Mouse (Mus musculus): ENCODE results near the gene Rae1.

Gene Rae1

DNA sequence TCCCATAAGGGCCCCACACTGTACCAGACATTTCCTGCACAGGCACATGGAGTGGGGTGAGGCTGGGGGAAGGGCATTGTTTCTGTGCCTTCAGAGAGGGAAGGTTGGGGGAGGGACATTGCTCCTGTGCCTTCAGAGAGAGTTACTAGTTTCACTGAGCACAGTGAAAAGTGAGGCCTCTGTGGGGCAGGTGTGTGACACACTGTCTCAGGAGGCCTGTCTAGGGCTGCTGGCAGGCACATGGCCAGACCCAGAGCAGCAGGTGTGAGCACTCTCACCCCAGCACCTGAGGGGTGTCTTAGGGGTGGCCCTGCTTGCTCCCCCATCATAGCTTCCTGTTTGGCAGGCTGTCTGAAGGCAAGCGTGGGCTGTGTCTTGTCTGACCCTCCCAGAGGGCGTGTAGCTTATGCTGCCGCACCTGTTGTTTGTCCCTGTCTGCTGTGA, 26.8 kb downstream of the Rae1 start:
- DNase-seq (ENCODE audit: low read depth, low spot score): no peak

- no peak for DNase-seq (ENCODE audit: low read depth, low spot score)
Observed at GRCm38 (mm10) chr2:173027169-173027823, 27.4 kb downstream of the Rae1 start.

- no peak for DNase-seq (ENCODE audit: low read depth, low spot score)
Observed at GRCm38 (mm10) chr2:173027824-173028495, 28.0 kb downstream of the Rae1 start.

DNA sequence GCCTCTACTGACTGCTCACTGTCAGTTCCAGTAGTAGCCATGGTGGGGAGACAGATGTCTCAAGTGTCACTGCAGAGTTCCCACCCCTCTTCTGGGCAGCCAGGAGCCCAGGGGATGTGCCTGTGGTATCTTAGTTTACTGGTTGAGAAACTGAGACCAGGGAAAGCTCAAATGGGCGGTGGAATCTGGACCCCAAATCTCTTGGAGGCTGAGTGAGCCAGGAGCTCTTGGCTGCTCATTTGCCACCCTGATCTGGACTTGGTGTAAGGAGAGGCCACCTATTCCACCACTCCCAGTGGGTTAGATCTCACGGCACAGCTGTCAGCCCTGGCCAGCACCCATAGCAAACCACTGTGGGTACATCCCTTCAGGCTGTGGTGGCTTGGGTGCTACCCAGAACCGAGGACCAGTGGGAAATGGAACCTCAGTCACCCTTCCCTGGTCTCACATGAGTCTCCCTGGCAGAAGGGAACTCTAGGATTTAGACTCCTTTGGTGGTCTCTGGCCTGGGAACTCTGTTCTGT, 28.7 kb downstream of the Rae1 start:
- no peak for DNase-seq (ENCODE audit: low read depth, low spot score)

GRCm38 (mm10) chr2:173030591-173031338, 30.8 kb downstream of the Rae1 start:
- no peak for DNase-seq (ENCODE audit: low read depth, low spot score)

GRCm38 (mm10) chr2:173033531-173033930, 33.6 kb downstream of the Rae1 start:
- DNase-seq (ENCODE audit: low read depth, low spot score): no peak

GRCm38 (mm10) chr2:173034998-173035397, 35.1 kb downstream of the Rae1 start:
- no peak for DNase-seq (ENCODE audit: low read depth, low spot score)

DNA sequence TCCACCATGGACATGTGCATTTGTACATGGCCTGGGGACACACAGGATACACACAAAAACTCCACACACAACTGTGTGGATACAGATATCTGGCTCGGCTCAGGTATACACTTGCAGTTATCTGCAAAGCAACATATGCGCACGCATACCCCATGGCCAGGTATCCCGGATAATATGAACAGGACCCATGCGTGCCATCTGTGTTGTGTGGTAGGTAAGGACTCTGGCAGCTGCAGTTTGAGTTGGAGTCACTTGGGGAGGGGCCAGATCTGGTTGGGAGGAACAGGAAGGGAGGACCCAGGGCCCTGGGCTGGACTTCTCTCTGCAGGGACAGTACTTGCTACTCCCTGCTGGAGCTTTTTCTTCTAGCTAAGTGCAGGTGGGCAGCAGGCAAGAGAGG, 35.7 kb downstream of the Rae1 start:
- no peak for DNase-seq (ENCODE audit: low read depth, low spot score)

DNA sequence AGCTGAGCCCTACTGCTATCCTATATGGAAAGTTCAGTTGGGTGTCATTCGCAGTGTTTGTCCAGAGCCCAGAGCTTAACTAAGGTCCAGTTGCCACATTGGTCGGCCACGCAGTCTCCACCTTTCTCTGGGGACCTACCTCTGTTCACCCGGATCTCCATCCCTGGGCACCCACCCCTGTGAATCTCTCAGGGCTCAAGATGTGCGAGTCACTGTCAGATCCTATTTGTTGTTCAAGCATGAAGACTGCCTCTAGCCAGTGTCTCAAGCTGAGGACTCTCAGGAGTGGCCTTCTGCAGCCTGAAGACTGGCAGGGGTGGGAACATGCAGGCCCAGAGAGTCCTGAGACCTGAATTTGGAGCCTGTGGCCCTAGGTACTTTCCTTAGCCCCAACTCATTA, 36.1 kb downstream of the Rae1 start:
- DNase-seq (ENCODE audit: low read depth, low spot score): no peak

DNA sequence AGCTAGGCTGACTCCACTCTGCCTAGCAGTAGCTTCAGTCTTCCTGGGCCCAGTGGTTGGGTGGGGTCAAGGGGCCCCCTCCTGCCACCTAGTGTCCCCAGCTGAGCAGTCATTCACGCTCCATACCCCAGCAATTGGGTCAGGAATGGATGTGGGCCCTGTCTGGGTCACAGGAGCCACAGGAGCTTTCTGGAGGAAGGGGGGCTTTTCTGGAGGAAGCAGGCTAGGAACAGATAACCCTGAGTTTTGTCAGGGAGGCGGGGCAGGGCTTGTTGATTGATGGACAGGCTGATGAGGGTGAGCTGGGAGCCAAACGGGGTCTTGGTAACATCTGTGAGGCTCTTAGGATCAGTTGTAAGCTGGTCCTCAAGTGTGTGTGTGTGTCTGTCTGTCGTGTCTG, 36.7 kb downstream of the Rae1 start:
- DNase-seq (ENCODE audit: low read depth, low spot score): no peak

- DNase-seq (ENCODE audit: low read depth, low spot score): no peak
Observed at GRCm38 (mm10) chr2:173037347-173037746, 37.4 kb downstream of the Rae1 start.

DNA sequence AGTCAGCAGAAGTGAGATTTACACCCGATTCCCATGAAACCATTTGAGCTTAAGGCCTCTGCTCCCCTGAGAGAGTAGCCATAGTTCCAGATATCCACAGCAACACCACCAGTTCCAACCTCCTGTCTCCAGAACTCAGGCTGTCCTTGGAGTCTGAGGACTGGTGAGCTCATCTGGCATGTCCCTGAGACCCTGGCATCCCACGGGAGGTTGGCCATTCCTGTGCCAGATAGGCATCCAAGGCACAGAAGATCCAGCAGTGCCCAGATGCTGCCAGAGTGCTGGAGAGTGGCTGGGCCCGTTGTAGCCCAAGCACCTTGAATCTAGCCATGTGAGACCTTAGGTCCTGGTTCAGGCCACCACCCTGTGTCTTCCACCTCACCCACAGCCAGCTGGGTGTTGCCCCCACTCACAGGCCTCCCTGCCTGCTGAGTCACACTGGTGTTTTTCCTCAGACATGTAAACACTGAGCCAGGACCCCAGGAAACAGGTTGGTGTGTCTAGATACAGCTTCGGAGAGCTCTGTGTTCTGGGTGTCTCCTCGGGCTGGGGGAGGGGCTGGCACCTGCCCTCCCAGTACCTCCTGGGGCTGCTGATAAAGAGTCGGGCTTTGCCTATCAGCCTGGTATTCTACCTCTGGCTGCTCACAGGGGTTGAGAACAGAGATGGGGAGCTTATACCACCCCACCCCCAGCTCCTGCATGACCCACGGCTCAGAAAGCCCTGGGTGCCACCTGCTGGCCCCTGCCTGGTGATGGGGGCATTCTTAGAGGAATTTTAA, 38.1 kb downstream of the Rae1 start:
- no peak for DNase-seq (ENCODE audit: low read depth, low spot score)

GRCm38 (mm10) chr2:173039041-173039440, 39.1 kb downstream of the Rae1 start:
- no peak for DNase-seq (ENCODE audit: low read depth, low spot score)

- DNase-seq (ENCODE audit: low read depth, low spot score): no peak
Observed at GRCm38 (mm10) chr2:173040803-173041202, 40.9 kb downstream of the Rae1 start.

DNA sequence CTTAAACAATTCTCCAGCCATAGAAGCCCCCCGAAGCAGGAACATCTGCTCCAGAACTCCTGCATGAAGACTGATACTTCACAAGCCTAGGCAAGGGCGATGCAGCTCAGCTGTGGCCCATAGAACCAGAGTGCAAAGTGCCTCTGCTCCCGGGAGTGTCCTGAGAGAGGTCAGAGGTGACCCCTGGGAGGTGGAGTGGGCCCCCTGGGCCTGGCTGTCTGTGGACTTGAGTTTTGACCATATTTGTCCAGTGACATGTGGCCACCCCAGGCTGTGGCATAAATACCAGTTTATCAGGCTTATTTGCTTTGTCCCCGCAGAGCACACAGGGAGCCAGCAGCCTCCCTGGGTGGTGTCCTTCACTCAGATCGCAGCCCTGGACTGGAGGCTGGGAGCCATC, 41.3 kb downstream of the Rae1 start:
- DNase-seq (ENCODE audit: low read depth, low spot score): no peak

DNA sequence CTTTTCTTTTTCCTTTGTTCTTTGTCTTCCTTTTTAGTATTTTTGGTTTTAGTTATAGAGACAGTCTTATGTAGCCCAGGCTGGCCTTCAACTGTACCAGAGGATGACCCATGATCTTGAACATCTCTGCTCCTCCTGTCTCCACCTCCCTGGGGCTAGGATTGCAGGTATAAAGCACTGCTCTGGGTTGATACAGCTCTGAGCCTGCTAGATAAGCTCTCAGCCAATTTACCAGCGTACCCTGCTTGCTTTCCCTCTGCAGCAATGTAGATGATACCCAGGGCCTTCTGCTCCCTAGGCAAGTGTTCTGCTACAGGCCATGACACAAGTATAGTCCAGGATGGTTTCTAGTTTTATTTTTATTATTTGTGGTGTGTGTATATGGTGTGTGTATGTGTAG, 42.0 kb downstream of the Rae1 start:
- DNase-seq (ENCODE audit: low read depth, low spot score): no peak

DNA sequence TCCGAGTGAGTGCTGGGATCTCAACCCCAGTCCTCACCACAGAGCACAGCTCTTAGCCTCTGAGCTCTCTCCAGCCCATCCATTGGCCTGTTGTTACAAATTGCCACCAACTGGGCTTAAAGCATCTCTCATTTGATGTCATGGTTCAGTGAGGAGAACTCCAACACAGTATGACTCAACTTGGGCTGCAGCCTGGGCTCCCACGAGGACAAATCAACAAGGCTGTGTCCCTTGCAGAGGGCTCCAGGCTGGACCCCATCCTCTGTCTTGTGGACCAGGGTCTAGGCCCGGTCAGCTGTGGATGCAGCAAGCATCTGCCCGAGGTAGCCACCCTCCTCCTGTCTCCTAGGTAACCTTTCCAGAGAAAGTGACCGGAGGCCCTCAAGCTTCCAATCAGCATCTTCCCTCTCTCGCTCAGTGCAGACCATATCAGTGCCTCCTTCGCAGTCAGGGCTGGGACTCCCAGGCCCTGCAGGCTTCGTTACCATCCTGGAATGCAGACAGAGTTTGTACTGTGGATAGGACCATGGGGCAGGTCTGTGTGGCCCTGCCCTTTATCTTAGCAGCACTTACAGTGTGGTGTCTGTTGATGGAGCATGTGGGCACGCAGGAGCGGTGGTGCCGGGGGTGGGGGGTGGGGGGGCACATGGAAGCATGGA, 42.7 kb downstream of the Rae1 start:
- no peak for DNase-seq (ENCODE audit: low read depth, low spot score)

DNA sequence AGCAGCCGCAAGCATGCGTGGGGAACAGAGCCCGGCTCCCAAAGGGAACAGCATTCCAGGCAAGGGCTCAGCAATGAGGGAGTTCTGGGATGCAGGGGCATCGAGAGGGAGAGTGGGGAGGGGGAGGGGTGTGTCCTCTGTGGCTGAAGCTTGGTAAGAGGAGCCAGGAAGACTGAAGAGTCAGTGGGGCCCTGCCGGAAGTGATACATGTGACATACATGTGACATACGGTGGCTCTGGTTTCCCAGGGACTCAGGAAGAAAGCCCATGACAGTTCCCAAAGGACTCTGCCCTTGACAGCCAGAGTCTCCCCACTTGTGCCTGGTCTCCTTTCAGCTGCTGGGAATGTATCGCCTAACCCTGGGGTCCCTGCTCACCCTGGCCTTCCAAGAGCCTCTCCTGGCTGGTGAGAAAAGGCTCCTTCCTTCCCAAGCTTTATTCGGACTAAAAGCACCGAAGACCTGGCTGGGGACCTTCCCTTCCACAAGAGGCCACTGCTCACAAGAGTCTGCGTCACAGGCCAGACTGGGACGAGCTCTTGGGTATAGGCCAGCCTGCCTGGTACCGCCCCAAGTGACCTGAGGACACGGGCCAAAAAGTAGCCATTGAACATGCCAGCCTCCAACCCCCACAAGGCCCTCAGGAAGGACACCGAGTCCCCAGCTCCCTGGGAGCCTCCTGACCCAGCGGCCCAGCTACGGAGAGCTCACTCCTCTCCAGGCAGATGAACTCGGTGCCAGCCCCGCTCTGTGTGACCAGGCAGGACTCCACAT, 44.5 kb downstream of the Rae1 start:
- DNase-seq (ENCODE audit: low read depth, low spot score): no peak

GRCm38 (mm10) chr2:173046582-173047297, 46.8 kb downstream of the Rae1 start:
- no peak for DNase-seq (ENCODE audit: low read depth, low spot score)

GRCm38 (mm10) chr2:173047471-173047870, 47.6 kb downstream of the Rae1 start:
- no peak for DNase-seq (ENCODE audit: low read depth, low spot score)

Data from mesoderm, embryonic 11.5 days (tissue).